Mouse (Mus musculus): ENCODE measurements around the gene Kcnip4.

DNA sequence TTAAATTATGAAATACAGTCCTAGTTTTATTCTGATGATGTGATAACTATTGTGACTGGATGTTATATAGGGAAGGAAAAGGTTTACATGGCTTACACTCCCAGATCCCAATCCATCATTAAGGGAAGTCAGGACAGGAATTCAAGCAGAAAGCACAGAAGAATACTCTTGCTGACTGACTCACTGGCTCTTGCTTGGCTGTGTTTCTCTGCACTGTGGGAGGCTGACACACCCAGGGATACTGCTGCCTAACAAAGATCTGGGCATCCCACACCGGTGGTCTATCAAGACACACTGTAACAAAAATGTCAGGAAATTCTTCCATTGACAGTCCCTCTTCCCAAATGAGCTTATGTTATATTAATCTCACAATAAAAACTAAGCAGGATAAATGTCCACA is 116.4 kb downstream of the Kcnip4 start:
- no peak for TF ChIP-seq CTCF (IDR thresholded peaks at IDR 0.05; ENCODE audit: insufficient read depth, low read length)
- no peak for TF ChIP-seq POLR2A (IDR thresholded peaks at IDR 0.05; ENCODE audit: borderline replicate concordance, extremely low read depth, low read depth, low read length)

All from lung, adult 2 months (tissue).